Mouse (Mus musculus) T-helper 1 cell (primary cell): ENCODE data around the gene Kif17.
"Not testable (repeated sequence)": the region's sequence is repeated elsewhere in the genome, so short reads cannot be mapped to it uniquely, and the experiment has no call there.

Experiments
- in situ Hi-C: fragments of 300-600 bp; cut with MboI, MseI; formaldehyde crosslinking; loops from one replicate; pipeline ENCODE4 v1.15.1; 2025; ENCODE audit warnings: high pct_unique_total_duplicates

Gene Kif17

DNA sequence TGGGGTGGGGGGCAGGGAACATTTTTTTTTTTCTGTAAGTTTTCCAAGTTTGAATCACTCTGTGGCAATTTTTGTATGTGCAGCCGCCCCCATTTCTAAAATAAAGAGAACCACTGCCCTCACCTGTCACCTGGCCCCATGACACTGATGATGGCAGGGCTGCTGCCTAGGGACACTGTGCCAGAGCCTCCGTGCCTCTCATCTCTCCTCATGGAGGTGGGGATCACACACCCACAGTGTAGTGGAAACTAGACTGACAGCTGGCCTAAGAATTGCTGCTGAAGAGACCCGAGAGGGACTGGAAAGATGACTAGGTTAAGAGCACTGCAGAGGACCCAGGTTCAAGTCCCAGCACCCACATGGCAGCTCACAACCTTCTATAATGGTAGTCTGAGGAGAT is 61.9 kb downstream of the Kif17 start:
- in situ Hi-C loops, result no loop called here

DNA sequence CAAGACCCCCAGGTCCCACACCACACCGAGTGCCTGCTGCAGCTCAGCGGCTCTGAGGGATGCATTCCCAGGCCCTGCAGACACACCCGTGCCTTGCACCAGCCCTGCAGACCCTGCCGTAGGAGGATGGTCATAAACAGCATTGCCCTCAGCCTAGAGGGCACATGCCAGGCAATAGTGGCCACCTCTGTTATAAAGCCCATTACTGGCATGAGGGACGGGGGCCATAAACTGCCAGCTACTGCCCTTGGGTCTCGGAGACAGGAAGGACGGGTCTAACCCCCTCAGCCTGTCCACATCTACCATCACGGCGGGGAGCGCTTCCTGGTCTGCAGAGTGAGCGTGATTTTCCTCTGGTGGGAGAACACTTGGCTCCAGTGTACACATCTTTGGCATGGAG is 62.8 kb downstream of the Kif17 start:
- in situ Hi-C loops, result no loop called here

DNA sequence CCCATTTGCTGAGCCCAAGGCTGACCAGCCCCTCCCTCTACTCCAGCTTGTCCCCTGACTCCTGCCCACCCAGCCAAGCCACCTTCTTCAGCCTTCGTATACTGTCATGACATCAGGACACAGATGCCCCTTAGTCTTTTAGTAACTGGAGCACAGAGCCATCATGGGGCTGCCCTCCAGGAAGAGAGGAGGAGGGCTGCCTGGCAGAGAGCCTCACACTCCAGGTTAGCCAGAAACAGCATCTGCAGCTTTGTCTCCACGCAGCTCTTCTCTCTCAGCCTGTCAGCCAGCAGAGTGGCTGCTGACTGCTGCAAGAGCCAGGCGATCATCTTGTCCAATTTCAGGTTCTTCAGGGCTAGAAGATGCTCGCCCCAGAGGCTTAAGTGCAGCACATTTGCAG is 63.6 kb downstream of the Kif17 start:
- in situ Hi-C loops, result no loop called here

DNA sequence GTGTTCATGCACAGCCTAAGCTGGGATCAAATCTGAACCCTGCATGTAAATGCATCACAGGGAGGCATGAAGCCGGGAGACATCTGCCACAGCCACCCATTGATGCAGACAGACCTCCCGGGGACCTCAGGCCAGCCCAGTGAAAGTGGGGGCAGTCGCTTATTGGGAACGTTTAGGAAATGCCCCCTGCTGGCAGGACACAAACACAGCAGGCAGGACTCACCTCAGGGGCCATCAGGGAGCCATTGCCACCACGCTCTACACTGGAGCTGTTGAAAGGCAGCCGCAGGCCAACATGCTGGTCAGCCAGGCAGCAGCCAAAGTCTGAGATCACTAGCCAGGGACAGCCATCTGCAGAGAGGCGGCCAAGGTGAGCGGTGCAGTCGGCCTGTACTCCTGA is 65.5 kb downstream of the Kif17 start:
- in situ Hi-C loops, result loop anchor here (5.0 kb wide), 1 partner anchor 117 kb away; the partner anchor contains the start of gene Mul1

DNA sequence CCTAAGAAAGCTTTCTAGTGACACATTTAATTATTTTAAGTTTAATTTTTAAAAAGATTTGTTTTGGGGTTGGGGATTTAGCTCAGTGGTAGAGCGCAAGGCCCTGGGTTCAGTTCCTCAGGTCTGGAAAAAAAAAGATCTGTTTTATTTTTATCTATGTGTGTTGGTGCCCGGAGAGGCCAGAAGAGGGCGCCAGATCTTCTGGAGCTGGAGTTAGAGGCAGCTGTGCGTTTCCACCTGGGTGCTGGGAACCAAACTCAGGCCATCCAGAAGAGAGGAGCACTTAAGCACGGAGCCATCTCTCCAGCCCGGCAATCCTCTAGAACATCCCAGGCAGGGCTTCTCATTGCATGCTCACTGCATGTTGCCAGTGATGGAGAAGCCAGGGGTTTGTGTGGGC is 66.1 kb downstream of the Kif17 start:
- in situ Hi-C loops, result loop anchor here (5.0 kb wide), 1 partner anchor 116 kb away; the partner anchor contains the start of gene Mul1

DNA sequence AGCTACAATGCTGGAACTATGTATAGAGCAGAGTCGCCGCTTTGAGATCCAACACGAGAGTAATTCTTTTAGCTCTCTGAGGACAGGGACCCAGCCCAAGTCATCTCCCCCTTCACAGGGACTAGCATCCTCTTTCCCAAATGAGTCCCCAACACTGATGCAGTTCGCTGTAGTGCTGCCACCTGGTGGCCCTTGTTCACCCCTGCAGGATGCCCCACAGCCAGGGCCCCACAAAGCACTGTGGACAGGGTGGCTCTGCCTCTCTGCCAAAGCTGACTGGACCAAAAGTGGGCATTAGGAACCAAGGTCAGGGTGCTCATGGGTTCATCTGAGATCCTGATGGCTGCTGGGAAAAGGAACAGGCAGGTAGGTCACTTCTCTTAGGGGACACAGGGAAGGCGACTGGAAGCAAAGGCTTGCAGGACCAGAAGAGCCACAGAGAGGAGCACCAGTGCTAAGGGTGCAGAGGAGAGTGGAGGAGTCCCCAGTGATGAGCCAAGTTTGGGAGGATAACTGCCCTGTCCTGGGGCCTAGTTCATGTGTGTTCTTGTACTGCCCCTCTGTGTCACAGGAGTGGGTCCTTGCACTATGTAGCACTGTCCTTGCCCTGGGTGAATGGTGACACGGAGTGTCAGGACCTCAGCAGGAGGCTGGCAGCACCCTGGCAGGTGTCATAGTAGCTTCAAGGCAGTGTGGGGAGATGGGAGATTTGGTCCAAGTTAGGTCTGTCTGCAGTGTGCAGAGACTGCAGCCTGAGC is 68.5 kb downstream of the Kif17 start:
- in situ Hi-C loops, result loop anchor here (5.0 kb wide), 1 partner anchor 114 kb away; the partner anchor contains the start of gene Mul1

DNA sequence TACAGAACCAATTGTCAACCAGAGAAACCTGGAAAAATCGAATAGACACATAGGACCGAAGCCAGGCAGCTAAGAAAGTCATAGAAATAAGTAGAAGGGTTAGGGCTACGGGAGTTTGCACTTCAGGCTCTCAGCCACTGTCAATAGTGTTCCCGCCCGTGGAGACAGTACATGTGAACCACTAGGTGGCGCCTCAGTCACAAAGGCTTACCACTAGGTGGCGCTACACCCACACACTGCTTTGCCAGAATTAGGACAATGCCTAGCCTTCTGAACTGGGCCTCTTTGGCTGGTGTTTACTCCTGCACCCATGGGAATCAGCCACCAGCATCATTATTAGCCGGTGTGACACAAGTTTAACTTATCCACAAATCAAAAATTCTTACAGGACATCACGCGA is 69.3 kb downstream of the Kif17 start:
- in situ Hi-C loops, result loop anchor here (5.0 kb wide), 1 partner anchor 113 kb away; the partner anchor contains the start of gene Mul1

DNA sequence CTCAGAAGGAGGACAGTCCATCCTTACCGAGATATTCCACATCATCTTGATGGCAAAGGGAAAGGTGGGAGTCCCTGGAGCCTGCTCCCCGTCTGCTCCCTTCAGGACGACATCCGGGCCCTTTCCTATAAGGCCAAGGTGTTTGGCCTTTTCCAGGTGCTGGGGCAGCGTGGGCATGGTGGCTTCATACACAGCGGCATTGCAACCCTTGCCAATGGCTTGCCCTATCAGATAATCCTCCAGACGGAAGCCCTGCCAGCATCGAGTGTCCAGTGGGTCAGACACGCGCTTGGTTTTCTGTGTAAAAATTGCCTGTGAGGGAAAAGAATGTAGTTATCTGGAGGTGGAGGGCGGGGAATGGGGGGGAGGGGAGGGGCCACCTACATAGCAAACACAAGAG is 70.5 kb downstream of the Kif17 start:
- in situ Hi-C loops, result no loop called here

DNA sequence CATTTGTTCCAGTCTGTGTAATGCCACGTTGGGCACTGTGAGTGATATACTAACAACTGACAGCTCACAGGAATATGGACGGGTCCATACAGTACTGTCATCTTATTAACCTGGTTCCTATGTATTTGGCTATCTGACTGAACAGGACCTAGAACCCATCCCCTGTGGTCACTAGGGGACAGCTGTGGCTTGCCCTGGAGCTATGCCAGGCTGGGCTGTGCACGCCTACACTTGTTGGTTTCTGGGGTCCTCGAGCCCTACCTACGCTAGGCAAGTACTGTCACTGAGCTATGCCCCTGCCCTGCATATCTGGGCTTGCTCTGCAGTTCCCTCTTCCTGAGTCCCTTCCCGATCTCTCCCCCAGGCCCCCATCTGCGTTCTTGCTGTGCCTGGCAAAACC is 71.3 kb downstream of the Kif17 start:
- in situ Hi-C loops, result no loop called here

DNA sequence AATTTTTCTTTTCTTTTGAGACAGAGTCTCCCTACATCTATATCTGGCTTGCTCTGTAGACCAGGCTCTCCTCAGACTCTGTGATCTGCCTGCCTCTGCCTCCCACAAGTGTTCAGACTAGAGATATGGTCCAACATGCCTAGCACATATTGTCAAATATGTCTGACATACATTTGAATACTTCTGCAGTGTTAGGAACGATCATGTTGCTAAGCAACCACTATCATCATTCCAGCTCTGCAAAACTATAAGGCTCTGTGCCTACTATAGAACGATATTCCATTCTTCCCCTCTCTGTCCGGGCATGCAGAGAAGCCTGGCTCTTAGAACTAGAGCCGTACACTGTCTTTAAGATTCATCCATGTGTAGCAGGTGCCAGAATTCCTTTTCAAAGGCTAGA is 72.5 kb downstream of the Kif17 start:
- in situ Hi-C loops, result no loop called here

DNA sequence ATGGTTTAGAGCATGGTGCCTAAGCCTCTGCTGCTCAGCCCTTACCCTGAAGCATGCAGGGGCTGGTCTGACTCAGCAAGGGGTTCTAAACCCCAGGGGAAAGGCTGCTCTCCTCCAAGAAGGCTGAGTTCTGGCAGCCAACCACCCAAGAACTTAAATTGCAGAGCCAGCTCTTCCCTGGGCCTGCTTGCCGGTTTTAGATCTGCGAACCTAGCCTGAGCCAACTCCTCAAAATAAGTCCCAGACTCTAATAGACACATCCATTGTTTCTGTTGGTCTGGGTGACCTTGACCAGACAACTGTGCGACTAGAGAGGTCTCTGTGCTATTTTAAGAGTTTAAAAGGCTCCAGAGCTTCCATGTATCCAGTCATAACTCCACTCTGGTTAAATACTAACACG is 73.5 kb downstream of the Kif17 start:
- in situ Hi-C loops, result no loop called here

DNA sequence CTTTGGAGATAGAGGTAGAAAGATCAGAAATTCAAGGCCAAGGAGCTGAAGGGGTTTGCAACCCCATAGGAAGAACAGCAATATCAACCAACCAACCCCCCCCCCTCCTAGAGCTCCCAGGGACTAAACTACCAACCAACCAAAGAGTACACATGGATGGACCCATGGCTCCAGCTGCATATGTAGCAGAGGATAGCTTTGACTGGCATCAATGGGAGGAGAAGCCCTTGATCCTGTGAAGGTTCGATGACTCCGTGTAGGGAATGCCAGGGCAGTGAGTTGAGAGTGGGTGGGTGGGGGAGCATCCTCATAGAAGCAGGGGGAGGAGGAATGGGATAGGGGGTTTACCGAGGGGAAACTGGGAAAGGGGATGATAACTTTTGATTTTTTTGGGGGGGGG is 74.2 kb downstream of the Kif17 start:
- in situ Hi-C loops, result no loop called here

DNA sequence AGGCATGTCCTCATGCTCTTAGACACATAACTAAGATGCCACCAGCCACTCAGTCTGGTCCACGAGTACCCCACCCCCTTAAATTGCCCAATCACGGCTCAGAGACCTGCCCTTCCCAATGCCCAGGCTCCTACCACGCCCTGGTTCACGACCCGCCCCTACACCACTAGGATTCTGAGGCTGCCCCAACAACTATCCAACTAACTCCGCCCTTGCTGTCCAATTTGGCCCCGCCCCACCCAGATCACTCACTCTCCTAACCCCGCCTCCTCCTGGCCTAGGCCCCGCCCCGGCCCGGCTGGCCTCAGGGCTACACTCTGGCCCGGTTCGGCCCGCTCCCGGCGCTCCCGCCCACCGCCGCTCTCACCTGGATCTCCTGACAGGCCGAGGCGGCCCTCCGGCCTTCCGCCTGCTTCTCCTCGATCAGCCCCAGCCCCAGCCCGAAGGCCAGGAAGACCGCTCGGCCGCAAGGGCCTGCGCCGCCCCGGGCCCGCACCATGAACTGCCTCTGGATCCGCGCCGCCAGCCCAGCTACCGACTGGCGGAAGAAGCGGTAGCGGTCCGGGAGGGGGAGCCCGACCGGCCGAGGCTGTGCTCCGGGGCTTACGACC is 75.3 kb downstream of the Kif17 start:
- in situ Hi-C loops, result no loop called here

DNA sequence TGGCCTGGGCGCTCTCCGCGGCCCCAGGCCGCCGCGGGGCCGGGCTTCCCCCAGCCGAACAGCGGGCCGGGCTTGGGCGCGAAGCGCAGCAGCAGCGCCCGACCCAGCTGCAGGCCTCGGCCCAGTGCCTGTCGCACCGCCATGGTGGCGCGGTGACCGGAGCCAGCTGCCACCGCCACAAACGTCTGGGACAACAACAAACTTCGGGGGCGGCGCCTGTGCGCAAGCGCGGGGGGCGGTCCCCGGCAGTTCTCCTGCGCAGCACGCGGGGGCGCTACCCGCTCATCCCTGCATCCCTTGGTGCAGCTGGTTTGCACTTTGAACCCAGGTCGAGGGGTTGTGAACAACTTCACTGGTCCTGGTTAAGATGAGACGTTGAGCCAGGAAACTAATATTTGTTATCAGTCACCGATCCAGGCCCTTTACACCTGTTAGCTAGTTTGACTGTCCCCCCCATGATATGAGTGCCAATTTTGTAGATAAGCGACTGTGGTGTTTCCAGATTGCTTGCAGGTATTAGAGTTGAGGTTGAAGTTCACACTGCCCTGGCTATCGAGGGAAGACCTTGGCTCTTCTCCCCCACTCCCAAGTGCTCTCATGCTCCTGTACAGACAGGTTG is 76.0 kb downstream of the Kif17 start, which contains the start of gene Pink1:
Gene Pink1, minus strand, starts transcription at position 231 of the 619 bp plus-strand sequence.
- in situ Hi-C loops, result no loop called here

DNA sequence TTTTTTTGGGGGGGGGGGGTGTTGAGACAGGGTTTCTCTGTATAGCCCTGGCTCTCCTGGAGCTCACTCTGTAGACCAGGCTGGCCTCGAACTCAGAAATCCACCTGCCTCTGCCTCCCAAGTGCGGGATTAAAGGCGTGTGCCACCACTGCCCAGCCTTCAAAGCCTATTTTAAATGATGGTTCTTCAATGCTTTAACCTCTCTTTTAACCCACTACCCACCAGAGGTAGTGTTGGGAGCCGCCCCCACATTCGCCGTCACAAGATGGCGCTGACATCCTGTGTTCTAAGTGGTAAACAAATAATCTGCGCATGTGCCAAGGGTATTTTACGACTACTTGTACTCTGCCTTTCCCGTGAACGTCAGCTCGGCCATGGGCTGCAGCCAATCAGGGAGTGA is 76.9 kb downstream of the Kif17 start:
- in situ Hi-C loops, result not testable (repeated sequence)

DNA sequence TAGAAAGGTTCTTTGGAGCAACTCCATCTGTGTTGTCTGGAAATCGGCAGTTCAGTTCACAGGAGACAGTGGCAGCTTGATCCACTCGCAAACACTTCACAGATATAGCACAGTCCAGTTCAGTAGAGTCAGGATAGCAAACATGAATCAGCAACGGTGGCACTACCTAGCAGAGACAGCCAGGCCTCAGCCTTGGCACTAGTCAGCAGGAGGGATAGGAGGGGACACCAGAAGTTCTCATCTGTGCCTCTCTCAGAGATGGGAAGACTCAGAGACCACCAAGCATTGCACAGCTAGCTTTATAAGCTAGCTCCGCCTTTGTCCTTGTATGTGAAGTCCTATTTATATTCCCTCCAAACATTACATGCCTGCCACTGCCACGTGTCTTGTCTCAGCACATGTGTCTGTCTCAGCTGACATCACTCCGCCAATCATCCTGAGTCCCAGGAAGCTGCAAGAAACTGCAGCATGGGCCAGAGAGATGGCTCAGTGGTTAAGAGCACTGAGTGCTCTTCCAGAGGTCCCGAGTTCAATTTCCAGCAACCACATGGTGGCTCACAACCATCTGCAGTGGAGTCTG is 77.7 kb downstream of the Kif17 start:
- in situ Hi-C loops, result no loop called here

DNA sequence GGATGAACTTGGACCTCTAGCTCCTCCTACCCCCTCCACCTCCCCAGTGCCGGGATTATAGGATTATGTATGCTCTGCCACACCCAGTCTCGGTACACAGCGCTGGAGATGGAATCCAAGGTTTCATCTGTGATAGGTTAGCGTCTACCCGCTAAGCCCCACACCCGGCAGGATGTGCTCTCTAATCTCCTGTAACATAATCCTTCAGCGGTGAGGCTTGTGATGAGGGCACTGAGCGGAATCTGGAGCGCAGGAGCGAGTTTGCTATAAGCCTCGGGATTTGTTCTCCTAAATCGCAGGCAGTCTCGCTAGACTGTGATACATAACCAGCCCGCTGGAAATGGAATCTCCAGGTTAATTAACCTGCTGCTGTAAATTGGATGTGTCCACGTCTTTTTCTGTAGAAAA is 80.0 kb downstream of the Kif17 start:
- in situ Hi-C loops, result no loop called here

DNA sequence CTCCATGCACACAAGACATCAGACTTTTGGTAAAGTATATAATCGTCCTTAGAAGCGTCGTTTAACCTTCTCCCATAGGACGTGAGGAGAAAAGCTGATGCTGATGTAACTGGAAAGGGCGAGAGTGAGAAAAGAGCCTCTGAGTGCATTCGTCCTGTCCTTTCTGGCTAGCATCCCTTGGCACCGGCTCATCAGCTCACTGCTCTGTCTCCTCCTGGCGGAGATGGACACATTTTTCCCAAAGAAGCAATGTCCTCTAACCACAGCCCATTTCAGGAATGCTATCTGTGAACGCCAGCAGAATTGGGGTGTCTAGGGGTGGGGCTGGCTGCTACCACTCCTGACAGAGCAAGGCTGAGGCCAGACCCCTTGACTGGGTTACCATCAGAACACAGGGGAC is 81.4 kb downstream of the Kif17 start:
- in situ Hi-C loops, result no loop called here

DNA sequence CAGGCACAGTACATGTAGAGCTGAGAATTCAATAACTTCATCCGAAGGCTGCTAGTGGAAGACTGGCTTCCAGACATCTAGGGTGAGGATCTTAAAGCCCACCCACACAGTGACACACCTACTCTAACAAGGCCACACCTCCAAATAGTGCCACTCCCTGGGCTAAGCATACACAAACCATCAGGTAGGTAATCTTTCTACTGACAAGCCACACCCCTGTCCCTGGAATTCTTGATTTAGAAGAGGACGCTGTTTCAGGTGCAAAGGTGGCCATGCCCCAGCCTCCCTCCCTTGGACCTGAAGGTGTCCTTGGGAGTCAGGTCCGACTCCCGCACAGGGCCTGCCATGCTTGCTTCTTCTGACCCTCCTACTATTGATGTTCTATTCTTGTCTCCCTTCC is 82.9 kb downstream of the Kif17 start:
- in situ Hi-C loops, result no loop called here

DNA sequence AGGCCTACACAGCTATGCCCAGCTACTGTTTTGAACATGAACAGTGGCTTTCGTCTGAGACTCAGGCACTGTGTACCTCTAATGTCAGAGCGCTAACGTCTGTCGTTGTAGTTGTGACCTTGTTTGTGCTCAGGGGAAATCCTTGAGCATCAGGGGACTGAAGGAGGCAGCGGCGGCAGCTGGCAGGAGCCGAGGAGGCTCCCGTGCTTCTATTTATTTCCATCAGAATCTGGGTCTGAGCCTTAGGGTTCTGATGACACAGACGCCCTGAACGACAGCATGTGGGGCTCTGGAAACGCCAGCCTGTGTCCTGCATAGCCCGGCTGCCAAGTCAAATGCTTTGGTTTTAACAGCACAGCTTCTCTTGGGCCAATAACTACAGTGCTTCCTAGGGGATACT is 84.8 kb downstream of the Kif17 start:
- in situ Hi-C loops, result no loop called here

DNA sequence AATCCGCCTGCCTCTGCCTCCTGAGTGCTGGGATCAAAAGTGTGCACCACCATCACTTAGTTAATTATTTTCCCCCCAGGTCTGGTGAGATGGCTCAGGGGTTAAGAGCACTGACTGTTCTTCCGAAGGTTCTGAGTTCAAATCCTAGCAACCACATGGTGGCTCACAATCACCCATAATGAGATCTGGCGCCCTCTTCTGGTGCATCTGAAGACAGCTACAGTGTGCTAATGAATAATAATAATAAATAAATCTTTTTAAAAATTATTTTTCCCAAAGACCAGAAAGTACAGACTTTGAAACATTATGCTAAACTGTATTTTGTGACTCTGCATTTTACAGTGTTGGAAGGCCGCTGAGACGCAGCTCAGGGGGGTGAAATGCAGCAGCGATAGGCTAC is 85.4 kb downstream of the Kif17 start:
- in situ Hi-C loops, result no loop called here

DNA sequence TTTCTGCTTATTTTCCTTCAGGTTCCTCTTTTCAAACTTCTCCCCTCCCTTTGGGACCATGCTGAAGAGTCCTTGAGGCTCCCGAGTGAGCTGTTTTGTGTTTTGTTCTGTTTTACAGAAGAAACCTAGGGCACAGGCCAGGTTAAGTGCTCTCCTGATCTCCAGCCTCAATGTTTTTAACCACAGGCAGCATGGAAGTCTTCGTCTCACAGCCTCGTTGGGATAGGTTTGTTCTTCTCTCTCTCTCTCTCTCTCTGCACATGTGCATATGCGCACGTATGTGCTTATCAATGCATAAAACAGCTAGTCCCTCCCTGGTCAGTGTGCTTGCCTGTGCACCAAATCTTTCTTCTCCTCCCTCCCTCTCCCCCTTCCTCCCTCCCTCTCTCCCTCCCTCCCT is 86.6 kb downstream of the Kif17 start:
- in situ Hi-C loops, result no loop called here
